Mouse (Mus musculus) embryo, embryonic 11.5 days (tissue): ENCODE measurements at regions not wholly inside any gene's neighbourhood (a gene's known extent, or its start where the extent isn't known, plus 50 kb on each side); places are given as distances from the start of the nearest gene placed in this dataset.

Source experiments
- DNase-seq: peaks from one replicate; pipeline ENCODE4 v3.0.0-alpha.2; 2012; ENCODE audit warnings: low read depth, low spot score

DNA sequence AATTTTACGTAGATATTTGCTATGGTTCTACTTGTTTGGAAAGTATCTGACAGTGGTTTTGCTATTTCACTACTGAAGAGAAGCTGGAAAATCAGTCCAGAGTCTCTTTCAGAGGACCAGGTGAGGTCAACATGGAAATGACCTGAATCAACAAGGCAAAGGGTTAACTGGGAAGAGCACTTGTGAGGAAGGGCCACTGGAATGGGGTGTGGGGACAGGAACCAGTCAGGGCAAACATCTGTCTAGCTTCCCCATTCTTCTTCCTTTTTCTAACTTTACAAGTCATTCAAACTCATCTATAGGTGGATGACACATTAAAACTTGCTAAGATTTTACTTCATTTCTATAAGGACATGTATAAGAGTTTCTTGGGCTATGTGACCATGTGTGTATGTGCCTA is 283.7 kb downstream of the Gm11146 start:
- no peak for DNase-seq

DNA sequence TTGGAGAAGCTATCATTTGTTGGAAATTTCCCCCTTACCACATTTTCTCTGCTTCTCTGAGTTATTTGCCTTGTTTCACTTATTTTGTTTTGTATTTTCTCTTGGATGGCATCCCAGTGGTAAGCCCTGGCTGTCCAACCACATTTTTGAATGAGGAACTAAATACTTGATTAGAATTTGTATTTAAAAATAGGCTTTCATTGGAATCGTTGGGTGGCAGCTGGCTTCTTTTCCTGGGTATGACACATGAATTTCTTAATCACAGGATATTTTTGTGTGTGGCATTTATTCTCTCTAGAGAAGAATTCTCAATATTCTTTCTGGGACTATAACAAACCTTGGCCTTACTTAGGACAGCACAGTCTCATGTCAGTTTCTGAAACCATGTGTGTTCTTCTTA is 286.5 kb downstream of the Gm11146 start:
- DNase-seq: no peak

DNA sequence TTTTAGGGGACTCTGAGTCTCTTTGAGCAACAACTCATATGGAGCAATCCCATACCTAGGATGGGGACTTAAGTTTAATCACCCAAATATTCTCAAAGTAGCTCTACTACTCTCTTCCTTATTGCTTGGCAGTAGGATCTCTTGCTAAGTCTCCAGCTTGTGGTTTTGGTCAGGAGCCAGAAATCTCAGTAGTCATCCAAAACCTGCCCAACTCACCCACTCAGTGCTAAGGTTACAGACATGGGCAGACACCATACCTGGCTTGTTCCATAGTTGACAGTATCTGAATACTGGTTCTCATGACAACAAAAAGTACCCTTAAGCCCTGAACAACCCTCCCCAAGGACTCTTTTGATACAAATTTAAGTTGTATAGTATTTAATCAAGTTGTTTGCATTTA is 288.7 kb downstream of the Gm11146 start:
- DNase-seq: no peak

DNA sequence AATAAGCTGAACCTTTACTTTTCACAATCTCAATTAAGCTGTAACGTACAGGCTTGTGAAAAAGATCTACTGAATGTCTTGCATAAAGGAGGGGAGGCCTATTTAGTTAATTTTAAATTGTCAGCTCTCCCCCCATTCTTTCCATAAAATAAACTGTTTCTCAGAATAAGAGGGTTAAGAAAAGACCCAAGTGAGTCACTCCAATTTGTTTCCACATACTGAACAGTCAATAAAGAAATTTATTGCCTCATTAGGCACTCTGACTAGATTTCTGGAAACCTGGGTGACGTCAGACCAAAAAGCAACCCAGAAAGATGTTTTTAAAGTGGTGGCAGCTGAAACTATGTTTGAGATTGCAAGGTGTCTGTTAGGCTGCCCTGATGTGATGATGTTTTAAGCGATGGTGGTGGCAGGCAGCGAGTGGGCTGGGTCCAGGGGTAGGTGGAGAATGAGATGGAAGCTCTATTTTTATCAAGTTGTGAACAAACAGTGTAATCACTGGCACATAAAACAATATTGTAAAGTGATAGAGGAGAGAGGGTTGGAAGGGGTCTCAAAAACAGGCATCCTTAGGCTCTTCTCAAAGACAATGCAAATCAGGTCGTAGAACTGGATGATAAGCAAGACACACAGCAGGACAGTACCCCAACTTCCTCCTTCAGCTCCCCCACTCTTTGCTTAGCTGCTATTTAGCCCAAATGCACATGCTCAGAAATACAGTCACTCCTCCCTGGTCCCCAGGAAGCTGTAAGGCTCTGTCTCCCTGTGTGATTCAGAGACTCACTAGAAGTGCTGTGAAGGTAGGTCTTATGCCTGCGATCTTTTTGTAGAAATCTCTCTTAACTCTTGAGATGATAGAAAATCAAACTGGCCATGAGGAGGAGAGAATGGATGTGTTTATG is 288.0 kb downstream of the Usp25 start:
- no peak for DNase-seq

DNA sequence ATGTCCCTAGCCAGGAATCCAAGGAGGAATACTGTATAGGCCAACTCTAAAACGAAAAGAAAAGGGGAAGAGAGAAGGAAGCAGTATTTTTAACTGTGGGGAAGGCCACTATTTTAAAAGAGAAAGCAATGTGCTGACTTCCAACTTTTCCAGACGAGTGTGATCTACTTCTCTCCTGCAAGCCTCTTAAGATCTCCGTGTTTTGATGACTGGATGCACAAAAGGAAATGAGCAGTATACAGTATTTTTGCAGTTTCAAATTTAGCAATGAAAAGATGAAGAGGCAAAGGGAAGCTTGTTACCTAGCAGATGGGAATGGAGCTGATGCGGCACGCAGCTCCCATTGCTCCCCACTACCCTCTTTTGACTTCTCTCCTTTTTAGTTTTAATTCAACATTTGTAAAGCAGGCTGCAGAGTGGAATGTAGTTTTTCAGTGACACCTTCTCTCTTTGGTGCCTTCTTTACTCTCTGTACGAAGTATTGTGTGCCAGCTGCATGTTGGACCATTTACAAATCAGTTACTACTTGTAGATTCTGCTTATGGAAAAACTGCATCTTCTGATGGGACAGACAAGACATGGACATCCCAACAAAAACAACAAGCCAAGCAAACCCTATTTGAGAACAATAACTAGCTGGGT is 287.2 kb downstream of the Usp25 start:
- DNase-seq: no peak

- DNase-seq: no peak
Measured at GRCm38 (mm10) chr16:77295574-77296355, 282.3 kb downstream of the Usp25 start.

GRCm38 (mm10) chr16:77292317-77292771 is 278.8 kb downstream of the Usp25 start:
- DNase-seq: no peak

DNA sequence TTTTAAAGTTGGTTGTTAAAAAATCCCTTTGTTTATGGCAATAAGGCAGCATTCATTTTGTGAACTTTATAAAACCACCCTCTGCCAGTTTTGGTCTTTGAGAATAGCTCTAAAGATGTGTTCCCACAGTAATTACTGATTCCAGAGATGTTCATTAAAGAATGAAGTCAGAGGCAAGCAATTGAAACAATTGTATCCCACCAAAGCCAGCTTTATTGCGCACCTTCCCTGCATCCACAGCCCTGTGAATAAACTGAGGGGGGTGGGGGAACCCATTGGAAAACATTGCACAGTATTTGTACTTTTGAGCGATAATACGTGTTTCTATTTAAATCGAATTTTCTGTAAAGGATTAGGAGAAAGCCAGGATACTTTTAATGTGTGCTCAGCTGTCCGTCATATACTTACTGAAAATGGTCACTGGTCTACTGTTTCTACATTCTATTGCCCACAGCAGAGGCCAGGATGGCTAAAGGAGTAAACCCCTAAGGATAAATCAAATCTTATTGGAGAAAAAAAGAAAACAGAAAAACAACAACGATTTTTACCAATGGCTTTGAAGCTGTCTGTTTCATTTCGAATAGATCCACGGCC is 278.3 kb downstream of the Usp25 start:
- no peak for DNase-seq

GRCm38 (mm10) chr16:77284205-77284604 is 270.7 kb downstream of the Usp25 start:
- no peak for DNase-seq

GRCm38 (mm10) chr16:77279916-77280315 is 266.4 kb downstream of the Usp25 start:
- DNase-seq: no peak

GRCm38 (mm10) chr16:77279495-77279894 is 266.0 kb downstream of the Usp25 start:
- no peak for DNase-seq

DNA sequence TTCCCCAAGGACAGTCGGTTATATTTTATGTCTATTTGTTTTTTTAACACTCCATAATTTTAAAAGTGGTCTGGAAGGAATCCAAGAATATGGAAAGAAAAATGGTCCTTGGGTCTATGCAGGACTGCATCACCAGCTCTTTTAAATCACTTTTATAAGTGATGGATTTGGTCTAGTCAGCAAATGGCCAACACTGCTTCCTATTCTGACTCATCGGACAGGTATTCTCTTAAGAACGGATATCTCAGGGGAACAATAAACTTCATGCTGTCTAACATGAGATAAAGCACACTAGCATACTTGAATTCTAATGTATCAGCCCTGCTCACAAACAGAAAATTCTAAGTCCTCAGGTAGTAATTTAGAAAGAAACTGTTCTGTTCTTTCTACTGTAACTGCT is 259.8 kb downstream of the Usp25 start:
- DNase-seq: peak; percentile 16

DNA sequence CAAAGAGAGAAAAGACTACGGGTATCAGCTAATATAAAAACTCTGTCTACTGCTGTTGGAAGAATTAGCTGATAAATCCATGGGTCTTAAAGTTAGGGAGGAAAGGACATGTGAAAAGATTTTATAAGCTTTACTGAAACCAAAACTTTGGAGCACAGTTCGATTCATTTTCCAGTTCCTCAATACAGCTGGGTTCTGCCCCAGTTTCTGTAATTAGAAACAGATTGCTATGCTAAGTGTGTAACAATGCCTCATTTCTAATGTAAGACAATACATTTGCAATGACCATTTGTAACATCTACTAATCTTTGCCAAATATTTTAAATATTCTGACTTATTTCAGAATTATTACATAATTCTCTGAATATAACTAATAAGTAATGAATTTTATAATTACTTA is 255.4 kb downstream of the Usp25 start:
- DNase-seq: no peak

DNA sequence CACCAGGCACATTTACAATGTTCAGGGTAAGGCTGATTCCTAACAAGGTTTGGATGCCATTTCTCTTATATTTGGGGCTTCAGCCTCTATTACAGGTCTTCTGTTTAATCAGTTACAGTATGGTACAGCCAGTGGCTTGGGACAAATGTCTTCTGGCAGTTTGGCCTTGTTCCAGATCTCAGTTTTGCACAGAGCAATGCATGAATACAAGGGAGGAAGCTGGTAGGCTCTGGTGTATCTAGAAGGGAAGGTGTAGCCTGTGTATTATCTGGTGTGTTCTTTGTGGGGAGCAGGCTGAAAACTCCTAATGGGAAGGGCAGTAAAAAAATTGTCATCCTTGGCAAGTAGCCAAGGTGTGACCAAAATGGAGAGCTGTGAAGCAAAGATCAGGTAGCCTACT is 254.2 kb downstream of the Usp25 start:
- no peak for DNase-seq

DNA sequence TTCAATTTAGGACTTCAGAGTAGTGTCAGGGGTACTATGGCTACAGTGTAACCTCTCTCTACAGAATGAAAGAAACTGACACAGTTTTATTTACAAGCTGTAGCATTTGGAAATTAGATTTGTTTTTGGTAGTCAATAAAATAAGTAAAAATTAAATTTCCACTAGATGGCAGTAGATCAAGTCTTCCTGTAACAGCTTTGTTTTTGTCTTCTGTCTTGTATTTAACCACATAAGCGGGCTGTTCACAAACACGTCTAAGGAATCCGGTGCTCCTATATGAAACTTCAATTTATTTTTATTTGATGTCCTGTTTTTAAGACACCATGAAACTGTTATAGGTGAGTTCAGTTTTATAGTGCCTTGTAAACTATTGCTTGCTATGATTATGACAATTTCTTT is 238.8 kb downstream of the Usp25 start:
- no peak for DNase-seq

DNA sequence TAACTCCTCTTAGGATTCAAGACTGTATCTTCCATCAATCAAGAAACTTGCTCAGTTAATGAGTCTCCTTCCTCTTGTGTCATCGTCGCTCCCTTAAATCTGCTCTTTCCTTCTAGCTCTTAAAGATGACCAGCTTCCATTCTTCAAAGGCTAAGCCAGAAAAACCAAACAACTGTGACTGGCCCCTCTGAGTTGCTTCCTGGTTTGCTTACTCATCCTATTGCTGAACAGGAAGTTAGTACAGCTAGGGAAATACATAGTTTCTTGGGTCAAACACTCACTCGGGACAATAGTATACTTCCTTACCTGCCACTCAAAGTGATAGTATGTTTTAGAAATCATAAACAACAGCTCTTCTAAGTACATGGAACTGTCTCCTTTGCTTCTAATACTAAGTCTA is 237.9 kb downstream of the Usp25 start:
- DNase-seq: no peak

DNA sequence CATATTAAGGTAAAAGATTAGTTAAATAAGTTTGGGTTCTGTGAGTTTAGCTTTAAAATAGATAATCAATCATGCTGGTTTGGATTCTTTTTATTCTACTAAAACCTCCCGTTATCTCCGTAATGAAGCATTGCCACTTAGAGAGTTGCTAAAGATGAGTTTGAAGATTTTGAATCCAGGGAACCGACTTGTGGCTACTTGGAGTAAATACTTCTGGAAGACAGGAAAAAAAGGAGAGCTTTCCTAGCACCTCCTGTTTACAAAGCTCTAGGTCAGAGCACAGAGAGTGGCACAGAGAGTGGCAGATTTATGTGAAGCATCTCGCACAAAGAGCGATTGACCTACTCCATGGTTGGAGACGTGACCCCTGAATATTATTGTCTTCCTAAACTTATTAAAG is 227.4 kb downstream of the Usp25 start:
- DNase-seq: no peak

- no peak for DNase-seq
Measured at GRCm38 (mm10) chr16:77239176-77239790, 225.8 kb downstream of the Usp25 start.

GRCm38 (mm10) chr16:77238358-77239175 is 225.1 kb downstream of the Usp25 start:
- DNase-seq: no peak

DNA sequence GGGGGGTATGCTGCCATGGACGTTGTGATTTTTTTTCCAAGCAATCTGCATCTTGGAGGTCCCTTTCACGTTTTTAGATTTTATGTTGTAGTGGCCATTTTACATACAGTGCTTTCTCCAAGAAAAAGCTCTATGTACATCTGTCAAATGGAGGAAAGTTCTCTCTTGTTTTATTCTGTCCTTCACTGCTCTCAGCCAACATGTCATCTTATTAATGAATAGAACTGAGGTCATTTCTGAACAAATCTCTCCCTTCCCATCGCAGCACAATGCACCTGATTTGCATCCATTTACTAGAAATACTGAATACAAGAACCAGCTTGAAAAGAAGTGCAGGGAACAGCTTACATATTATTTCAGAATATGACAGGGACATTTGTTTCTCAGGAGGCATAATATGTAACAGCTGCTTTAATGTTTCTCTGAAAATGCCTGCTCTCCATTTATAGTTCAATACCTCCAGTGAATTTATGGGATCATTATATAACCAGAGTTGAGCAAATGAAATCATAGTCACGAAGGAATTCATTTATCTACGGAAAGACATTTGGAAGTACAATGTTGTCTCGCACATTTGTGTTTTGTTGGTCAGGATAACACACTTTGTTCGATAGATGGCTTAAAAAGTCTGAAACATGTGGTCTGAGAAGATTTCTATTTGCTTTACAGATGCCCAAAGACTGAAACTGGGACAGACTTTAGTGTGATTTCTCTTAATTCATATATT is 224.3 kb downstream of the Usp25 start:
- no peak for DNase-seq
